Mouse (Mus musculus) gastrocnemius, postnatal 25 days (tissue): ENCODE data around the gene Nhsl1. TPM values are rescaled to one million over a fixed set of nuclear protein-coding genes. Genes with fewer than 3 reads are reported as not detected.
A peak's percentile ranks its signal among the peaks of the same experiment; 100 is the strongest.

Experiments used
- DNase-seq: peaks from one replicate; pipeline ENCODE4 v3.0.0; 2022
- total RNA-seq, 2 experiments: library from RNA; stranded (reverse); gene quantifications; 1 replicate in 1 of 2; 2 replicates in 1 of 2; pipeline ENCODE4 v1.2.3; 2021

The Nhsl1 gene
- total RNA-seq, 2 experiments from 2014 or later = 5.7 to 6.0 TPM

DNA sequence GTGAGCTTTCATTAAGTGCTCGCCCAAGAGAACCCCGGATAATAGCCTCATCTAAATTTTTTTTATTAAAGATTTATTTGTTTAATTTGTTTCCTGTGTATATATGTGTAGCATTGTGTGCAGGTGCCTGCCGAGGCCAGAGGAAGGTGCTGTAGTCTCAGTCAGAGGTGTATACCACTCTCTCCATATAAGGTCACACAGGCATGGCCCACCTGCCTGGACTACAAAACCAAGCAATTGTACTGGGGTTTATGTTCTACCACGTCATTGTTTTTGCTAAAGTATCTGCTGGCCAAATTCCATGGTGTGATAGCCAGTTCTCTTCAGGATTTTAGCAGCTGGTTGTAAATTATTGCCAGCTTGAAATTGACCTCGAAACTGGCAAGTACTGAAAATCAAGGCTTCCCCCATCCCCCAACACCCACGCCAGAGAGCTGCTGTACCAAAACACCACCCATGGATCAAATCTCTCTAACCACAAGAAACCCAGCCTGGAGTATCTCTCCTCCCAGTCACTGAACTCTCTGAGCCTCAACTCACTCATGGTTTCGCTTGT is 81.4 kb downstream of the Nhsl1 start:
- no peak for DNase-seq

DNA sequence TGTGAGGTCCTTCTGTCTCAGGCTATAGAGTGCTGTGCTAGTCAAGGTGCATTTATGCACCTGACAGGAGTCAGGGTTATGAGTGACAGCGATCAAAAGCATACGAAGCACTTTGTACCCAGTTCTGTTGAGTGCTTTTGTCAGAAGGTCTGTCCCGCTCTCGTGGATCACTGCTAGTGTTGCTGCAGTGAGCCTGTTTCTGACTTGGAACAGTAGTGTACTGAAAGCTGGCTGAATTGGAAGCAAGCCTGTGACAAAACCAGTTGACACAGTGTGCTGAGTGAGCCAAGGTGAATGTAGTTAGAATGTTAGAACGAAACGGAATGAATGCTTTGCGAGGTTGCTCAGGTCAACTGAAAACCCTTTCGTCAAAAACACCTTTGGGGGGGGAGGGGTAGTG is 82.2 kb downstream of the Nhsl1 start:
- no peak for DNase-seq

DNA sequence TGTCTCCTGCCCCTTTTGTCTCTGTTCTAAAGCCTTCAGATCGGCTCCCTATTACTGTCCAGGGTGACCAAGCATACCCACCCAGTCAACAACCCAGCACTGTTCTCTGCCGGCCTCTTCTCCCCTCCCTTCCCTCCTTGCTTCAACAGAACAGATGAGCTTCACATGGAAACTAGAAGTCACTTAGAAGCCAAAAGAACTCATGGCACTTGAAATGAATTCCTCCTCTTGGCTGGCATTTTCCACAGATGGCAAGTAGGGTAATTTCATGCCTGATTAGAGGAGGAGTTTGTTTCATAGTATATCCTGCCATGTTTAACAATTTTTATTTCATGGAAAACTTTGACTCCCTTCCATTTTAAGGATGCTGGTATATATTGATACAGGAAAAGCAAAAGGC is 85.2 kb downstream of the Nhsl1 start:
- no peak for DNase-seq

DNA sequence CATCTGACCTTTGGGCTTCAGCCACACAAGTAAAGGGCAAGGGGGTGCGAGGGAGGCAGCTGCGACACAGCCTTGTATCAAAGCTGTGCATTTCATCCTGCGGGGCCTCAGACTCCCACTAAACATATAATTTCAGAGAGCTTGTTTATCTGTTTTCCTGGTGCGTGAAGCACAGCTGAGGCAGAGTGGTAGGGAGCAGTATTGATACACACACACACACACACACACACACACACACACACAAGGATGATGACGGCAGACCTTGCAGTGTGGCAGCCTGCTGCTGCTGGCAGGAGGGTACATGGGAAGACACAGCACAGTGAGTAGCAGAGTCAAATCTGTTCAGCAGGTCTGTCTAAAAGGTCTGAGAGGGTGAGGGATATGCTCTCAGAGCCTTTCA is 85.9 kb downstream of the Nhsl1 start:
- DNase-seq = no peak

DNA sequence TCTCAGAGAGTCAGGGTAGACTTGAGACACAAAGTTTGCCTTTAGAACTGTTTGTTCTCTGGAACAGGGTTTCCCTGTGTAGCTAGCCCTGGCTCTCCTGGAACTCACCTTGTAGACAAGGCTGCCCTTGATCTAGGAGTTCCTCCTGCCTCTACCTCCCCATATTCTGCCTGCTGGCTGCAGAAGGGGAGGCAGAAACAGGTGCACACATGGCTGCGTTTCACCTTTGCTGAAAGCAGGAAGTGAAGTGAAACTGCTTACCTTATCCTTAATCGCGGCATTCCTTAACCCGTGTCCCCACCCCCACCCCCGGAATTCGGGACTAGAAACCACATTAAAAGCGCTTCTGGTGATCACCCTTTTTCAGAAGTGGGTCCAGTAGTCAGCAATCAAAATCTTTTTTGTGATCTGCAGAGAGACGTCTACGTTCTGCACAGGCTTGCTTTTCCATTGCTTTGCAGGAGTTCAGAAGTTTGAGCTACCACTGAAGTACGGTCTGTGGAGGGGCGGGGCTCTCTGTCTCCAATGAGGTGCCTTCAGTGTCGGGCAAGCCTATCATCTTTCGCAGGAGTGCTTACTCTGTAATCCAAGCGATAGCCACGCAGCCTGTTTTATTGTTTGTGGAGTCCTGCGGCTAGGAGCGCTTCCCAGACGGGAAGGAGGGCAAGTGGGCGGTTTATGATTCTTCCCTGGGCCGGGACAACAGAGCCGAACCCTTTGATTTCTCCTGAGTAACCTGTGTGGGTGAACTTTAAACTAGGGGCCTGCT is 88.5 kb downstream of the Nhsl1 start:
- peak; percentile 78 for DNase-seq

DNA sequence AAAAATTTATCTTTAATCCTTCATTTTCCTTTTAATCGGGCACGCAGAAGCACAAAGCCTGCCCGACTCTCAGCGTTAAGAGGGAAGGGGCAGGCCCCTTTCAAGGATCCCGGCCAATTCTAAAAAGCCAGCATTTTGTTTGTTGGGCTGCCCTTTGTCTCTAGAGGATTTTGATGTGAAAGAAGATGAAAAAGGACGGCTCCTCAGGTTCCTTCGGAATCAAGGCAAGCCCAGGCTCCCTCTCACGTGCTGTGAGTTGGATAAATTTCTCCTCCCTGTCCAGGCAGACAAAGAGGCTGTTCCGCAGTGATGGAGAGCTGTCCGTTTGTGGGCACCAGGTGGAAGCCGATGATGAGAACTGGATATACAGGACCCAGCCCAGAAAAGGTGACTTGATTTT is 89.3 kb downstream of the Nhsl1 start:
- DNase-seq = no peak

DNA sequence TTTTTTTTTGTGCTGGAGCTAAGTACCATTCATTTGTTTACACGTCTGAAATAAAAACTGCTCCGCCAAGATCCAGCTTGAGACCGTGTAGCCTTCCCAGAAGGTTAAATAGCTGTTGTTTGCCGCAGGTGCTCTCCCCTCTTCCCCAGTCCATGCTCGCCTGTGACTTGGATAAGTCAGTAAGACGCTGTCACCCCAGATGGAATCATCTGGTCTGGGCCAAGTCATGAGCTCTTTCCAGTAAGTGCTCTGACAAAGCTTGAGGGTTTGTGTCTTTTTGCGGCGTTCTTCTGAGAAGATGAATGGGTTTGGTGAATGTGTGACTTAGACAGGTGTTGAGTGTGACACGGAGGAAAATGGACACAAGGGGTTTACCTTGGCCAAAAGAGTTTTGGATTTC is 89.8 kb downstream of the Nhsl1 start:
- no peak for DNase-seq

DNA sequence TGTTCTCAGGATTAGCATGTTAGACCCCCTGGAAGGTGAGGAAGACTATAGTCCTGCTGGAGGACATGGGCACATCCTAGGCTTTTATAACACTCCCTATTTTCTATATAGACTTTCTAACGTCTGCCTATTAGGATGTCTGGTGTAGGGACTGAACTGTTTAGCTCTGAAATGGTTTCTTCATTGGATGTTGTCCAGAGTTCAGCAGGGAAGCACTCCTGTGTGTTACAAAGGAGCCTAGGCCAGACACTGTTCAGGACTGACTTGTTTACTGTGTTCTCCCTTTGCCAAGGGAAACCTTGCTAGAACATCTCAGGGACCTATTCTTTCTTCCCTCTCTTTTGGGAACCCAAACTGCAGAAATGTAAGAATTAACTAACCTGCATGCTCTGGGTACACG is 90.3 kb downstream of the Nhsl1 start:
- no peak for DNase-seq

DNA sequence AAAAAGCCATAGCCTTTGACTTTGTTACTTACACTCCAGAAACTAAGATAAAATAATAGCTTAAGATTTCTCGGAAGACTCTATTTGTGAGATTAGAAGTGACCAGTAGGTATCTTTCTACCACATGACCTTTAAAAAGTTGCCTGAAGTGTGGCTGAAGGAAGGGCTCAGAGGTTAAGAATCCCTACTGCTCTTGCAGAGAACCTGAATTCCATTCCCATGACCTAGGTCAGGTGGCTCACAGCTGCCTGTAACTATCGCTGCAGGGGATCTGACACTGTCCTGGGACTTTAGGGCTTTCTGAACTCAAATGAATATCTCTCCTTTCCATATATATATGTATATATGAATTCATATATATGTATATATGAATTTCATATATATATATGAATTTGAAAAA is 92.5 kb downstream of the Nhsl1 start:
- DNase-seq = no peak

DNA sequence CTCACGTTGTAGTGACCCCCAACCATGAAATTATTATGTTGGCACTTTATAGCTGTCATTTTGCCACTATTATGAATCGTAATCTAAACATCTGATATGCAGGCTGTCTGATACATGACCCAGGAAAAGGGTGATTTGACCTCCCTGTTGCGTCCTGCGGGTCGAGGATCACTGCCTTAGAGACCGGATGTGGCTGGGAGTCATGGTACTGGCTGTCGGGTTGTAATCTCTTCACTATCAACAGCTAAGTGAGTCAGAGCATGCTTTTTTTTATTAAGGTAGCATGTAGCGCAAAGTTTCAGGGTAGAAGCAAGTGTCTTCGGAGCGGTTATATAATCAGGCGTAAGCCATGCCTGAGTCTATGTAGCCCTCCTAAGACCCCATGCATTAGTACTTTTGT is 97.2 kb downstream of the Nhsl1 start:
- DNase-seq = no peak

DNA sequence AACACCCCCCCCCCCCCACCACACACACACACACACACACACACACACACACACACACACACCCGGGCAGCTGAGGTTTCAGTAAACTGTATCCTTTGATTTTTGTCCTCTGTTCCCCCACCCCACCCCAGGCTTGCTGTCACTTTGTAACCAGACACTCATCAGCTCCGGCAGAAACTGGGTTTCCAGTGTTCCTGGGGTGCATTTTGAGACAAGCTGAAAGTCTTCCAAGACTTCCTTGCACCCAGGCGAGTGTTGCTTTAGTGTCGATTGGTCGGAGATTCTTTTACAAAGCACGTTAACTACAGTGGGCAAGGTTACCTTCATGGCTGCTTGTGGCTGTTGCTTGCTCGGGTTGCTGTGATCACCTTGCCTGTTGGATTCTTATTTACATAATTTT is 99.4 kb downstream of the Nhsl1 start:
- no peak for DNase-seq

DNA sequence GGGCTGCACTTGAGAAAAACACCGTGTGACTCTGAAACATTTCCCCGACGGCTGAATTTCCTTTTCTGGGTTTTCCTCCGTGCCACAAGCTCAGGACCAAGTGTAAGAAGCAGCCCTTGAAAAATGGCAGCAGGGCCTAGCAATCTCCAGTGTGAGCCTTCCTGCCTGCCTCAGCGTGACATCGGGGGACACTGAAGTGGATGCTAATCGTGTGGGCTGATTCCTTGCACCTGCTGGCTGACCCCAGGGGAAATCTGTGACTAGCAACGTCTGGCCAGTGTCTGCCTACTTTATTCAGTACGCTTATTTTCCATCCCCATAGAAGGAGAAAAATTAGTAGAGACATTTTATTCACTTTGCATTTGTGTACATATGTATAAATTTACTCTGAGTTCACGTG is 100.7 kb downstream of the Nhsl1 start:
- DNase-seq = no peak

DNA sequence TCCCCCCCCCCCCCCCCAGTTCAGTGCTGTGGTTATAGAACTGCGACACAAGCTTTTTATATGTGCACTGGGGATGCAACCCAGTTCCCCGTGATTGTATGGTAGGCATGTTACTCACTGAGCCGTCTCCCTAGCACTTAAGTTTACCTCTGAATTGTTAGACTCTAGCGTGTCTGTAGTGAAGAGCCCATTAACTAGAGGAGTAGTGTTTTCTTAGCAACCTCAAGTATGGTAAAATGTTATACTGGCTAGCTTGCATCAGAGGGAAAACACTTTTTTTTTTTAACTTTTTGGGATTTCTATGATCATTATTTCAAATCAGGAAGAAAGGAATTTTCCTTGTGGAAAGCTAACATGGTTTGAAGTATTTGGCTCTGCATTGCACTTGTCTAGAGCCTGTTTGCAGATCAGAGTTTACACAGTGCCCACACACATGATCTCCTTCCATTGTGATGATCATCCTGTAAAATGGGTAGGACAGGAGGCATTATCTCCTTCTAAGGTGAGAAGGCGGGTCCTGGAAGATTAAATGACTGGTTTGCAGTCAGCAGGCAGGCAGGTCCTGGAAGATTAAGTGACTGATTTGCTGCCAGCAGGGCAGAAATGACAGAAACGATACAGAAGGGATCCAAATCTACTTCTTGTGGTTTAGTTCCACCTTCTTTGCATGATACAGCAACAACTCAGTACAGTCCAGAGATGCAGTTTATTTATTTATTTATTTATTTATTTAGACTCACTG is 101.6 kb downstream of the Nhsl1 start:
- no peak for DNase-seq

DNA sequence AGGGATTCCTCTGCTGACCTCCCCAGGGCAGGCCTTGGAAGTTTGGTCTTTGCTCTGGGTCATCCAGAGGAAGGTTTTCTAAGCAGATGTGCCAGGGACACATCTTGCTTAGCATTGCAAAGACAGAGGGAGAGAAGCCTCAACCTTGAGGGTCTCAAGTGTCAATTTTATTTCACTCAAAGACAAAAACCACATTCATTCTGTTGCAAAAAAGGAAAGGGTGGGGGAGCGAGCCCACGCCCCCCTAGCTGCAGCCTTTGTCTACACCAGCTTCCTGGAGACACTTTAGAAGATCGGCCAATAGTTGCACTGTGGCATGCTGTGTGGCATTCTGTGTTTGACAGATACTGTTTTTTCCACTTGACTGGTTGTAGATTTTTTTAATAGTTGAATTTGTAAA is 104.2 kb downstream of the Nhsl1 start:
- no peak for DNase-seq

DNA sequence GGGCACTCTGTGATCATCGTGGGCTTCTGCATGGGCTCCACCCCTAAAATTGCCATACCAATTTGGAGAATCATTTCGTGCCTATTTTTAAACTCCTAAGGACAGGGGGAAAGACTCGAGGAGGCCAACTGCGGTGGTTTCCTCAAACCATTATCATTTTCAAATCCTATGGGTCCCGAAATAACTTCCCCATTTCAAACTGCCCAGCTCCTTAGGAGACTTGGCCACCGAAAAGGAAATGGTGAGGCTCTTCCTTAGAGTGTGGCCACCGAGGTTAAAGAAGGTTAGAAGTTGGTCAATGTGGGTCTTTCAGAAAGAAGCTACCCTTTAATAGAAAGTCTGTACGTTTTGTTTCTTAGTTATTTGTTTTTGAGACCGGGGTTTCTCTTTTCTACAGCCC is 104.8 kb downstream of the Nhsl1 start:
- DNase-seq = no peak

DNA sequence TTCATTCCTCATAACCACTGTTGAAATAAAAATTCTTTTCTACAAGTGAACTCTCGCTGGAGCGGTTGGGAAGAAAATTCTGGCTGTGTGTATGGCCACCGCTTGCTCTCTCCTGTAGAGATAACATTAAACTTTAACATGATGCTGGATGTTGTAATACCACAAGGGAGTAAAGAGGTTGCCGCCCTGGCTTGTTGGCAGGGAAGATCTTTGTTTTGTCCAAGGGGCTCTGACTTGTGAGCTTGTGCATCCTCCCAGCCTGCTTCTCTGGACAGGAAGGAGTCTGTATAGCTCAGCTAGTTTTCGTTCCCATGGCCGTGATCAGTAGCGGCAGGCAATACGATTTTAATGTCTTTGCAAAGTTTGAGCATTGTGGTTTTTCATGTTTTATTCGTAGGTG is 109.1 kb downstream of the Nhsl1 start:
- peak; percentile 29 for DNase-seq

DNA sequence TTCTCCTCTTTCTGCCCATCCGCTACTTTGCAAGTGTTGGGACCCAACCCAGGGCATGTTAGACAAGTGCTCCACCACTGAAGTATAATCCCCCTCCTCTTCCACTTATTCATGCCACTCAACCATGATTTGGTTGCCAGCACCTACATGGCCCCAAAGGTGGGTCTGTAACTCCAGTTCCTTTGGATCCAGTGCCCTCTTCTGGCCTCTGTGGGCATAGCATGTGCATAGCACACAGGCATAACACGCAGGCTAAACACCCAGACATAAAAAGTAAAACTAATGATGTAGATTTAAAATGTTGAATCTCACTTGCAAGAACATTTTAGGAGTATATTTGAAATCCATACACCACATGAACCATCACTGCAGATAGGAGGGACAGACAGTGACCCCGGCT is 110.7 kb downstream of the Nhsl1 start:
- DNase-seq = no peak

DNA sequence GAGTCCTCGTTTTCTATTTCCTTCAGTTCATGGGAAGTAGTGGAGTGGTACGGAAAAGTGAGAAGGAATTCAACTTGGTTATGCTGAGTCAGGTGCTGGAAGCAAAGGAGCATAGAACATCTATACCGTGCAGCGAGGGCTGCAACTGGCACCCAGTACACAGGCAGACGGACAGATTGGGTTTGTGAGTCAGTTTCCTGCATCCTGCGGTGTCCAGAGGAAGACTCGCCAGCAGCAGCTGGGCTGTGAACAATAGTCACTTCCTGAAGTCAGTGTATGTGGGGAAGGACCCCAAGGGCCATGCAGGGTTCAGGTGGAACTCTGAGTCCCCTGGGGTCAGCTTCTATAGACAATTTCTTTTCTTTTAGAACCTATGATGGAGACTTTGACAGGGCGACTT is 111.4 kb downstream of the Nhsl1 start:
- no peak for DNase-seq

DNA sequence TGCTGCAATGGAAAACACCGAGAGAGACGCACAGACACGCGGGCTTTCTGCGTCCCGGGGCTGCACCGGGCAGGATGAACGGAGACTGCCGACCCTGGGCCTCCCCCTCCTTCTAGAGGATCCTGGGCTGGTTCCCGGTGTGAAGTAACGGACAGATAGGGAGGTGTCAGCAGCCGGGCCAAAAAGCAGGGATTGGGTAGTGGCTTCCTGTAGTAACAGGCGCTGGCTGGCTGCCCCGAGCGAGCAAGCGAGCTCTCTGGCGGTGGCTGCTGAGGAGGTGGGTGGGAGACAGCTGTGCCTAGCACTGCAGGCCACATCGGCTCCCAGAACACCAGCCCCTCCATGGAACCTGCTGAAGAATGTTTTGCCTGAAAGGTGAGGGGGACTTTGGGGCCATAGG is 112.2 kb downstream of the Nhsl1 start:
- DNase-seq = peak; percentile 86

DNA sequence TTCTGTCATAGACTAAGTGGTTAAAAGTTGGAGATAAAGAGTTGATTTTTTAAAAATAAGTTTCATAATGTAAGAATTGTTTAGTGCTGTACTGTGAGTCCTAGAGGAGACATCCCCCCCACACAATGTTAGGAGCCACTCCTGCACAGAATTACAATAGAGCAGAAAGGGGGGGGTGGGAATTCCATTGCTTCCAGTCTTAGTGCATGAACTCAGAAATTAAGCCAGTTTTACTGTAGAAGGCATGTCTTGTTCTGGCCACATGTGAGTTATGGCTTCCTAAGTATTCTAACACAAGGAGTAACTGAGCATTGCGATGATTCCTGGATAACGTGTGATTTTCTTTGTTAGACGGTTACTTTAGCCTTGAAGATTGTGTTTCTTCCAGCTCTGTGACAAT is 112.8 kb downstream of the Nhsl1 start:
- DNase-seq = no peak

DNA sequence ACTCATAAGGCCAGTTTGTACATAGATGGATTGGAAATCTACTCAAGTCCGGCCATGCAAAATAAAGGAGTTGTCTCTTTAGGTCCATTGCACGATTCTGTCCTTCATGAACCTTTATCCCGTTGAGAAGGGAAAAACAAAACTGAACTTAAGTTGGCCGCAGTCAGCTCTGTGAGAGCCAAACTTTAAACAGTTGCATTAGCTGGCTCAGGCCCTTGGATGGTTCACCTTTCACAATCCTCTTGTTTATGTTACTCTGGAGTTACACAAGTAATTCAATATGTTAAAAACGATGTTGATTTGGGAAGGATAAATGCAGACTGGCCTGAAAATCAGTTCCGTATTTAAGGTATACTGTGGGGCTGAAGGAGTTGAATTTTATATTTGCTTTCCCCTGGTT is 116.7 kb downstream of the Nhsl1 start:
- DNase-seq = no peak

DNA sequence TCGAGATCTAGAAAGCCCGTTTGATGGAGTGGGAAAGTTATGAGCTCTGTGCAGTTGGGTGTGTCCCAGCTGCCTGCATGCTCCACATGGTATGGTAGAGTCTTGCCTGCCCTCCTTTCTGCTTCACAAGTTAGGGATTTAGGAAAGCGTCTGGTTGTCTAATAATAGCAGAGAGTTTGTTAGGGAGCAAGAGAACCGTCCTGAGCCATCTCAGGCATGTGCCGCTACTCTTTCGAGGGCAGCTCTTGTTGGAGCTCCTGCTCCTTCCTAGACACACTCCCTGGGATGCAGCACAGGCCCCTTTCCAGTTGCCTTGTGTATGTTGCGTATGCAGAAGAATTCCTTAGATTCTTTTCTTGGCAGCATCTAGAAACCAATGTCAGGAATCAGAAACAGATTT is 117.2 kb downstream of the Nhsl1 start:
- DNase-seq = no peak

DNA sequence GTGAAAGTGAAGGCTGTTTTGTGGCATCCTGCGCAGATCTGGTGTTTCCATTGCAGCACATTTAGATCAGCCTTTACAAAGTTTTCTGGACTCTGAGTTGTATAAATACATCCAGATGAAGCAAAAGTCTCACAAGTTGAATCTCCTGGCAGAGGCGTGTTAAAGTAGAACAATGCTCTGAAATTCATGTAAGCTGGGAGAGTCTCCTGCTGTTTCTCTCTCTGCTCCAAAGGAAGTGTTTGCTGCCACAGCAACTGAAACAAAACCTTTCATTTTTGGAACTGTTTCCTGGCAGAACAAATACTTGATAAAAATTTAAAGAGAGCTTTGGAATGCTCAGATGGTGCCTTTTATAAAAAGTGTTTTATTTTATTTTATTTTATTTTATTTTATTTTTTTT is 118.8 kb downstream of the Nhsl1 start:
- DNase-seq = no peak
